Mouse (Mus musculus): Measurements from ENCODE around the gene Kcnt1. TPM values are rescaled to one million over a fixed set of nuclear protein-coding genes. Genes with fewer than 3 reads are reported as not detected.
A peak's percentile ranks its signal among the peaks of the same experiment; 100 is the strongest.

The Kcnt1 gene
- polyA plus RNA-seq, 1 experiment: 0.06 TPM

- no peak for DNase-seq
- WGBS: 77% methylated on average over 6 of the region's 6 CpGs
Observed at GRCm38 (mm10) chr2:25931249-25931859, 67.8 kb downstream of the Kcnt1 start.

DNA sequence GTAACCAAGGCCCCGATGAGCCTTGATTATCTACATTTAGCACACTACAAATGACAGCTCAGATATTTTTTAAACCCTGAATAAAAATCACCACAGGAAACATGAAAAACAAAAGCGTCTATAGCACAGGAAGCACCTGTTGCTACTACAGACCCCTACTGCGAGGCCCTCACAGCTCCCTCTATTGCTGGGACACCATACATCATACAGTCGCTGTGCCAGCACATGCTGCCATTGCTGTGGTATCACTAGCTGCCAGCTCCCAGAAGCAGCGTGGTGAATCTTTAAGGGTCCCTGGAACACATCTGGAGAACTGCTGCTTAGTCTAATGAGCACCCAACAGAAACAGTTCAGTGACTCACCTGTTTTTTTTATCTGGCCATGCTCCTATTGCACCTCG is 77.0 kb downstream of the Kcnt1 start:
- Histone ChIP-seq H3K4me3 (replicated peaks; ENCODE audit: extremely low read depth, low read depth, low read length) (no peak overlapping the region), H3K4me1 (ENCODE audit: control insufficient read depth, insufficient read depth, low read length) (no peaks in the 10 kb centered on the region)
- no peak for DNase-seq
- WGBS: 61% methylated on average over 6 of the region's 6 CpGs
- TF ChIP-seq POLR2A (IDR thresholded peaks at IDR 0.05; ENCODE audit: borderline replicate concordance, extremely low read depth, low read depth, low read length): no peak
- no peak for TF ChIP-seq CTCF (IDR thresholded peaks at IDR 0.05; ENCODE audit: insufficient read depth, low read length)

More at GRCm38 (mm10) chr2:25931249-25931859, 67.8 kb downstream of the Kcnt1 start:
- no peak overlapping the region for H3K4me3 ChIP-seq (replicated peaks; ENCODE audit: extremely low read depth, low read depth, low read length)
- TF ChIP-seq CTCF (IDR thresholded peaks at IDR 0.05; ENCODE audit: insufficient read depth, low read length) (peak; percentile 57; the same call in 1 of the 2 replicates), POLR2A (IDR thresholded peaks at IDR 0.05; ENCODE audit: borderline replicate concordance, extremely low read depth, low read depth, low read length) (no peak)
- no peaks in the 10 kb centered on the region for H3K4me1 ChIP-seq (ENCODE audit: control insufficient read depth, insufficient read depth, low read length)

DNA sequence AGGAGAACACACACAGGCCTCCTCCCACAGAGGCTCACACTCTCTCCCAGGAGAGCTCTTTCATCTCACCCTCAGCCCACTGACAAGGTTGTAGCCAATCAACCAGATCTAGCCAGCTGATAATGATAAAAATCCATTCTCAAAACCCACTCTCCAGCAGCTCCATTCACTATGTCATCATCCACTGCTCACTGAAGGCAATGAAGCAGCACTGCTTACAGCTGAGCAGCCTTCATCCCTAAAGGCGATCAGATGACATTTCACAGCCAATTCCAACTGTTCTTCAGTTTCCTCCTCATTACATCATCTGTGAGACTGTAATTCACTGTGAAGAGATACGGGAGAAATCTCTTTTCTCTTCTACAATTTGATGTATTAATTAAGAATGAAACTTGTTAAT is 80.3 kb downstream of the Kcnt1 start:
- no peaks in the 10 kb centered on the region; the same call in 1 of the 2 replicates for H3K4me1 ChIP-seq (ENCODE audit: control insufficient read depth, insufficient read depth, low read length)
- WGBS: 86% methylated on average over 2 of the region's 2 CpGs
- TF ChIP-seq POLR2A (IDR thresholded peaks at IDR 0.05; ENCODE audit: borderline replicate concordance, extremely low read depth, low read depth, low read length): no peak
- no peak overlapping the region for H3K4me3 ChIP-seq (replicated peaks; ENCODE audit: extremely low read depth, low read depth, low read length)
- no peak for DNase-seq

DNA sequence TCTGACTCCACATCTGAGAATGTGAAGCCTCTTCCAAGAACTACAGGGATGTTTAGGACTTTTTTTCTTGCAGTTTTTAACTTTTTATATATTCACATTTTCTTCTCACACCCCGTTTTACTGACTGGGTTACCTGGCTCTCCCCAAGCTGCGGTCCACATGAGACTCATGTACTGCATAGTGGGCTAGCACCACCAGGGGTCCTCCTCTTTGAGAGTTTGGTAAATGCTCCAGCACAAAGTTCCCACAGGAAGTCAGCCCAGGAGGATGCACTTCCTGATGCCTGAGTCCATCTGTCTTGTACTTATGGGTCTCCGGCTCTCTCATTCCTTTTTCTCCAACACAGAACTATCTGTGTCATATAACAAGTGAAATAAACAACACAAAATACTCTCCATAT is 84.4 kb downstream of the Kcnt1 start:
- DNase-seq: no peak
- TF ChIP-seq CTCF (IDR thresholded peaks at IDR 0.05; ENCODE audit: insufficient read depth, low read length): 0 out of 2 replicates have a peak, but pooled peaks have one; percentile 1
- TF ChIP-seq POLR2A (IDR thresholded peaks at IDR 0.05; ENCODE audit: borderline replicate concordance, extremely low read depth, low read depth, low read length): no peak
- no peak overlapping the region for H3K4me3 ChIP-seq (replicated peaks; ENCODE audit: extremely low read depth, low read depth, low read length)
- 79% methylated on average over 3 of the region's 3 CpGs for WGBS
- no peaks in the 10 kb centered on the region; the same call in 1 of the 2 replicates for H3K4me1 ChIP-seq (ENCODE audit: control insufficient read depth, insufficient read depth, low read length)

- Histone ChIP-seq H3K4me3 (replicated peaks; ENCODE audit: extremely low read depth, low read depth, low read length) (no peak overlapping the region), H3K4me1 (ENCODE audit: control insufficient read depth, insufficient read depth, low read length) (no peaks in the 10 kb centered on the region; the same call in 1 of the 2 replicates)
- no peak for DNase-seq
- TF ChIP-seq POLR2A (IDR thresholded peaks at IDR 0.05; ENCODE audit: borderline replicate concordance, extremely low read depth, low read depth, low read length) (no peak), CTCF (IDR thresholded peaks at IDR 0.05; ENCODE audit: insufficient read depth, low read length) (no peak)
- 93% methylated on average over 3 of the region's 3 CpGs for WGBS
Observed at GRCm38 (mm10) chr2:25949291-25949690, 85.8 kb downstream of the Kcnt1 start.

Other genes starting within 250 kb of the Kcnt1 start
- gene Ccdc183, start 246.1 kb upstream of the Kcnt1 start, polyA plus RNA-seq (2012; rRNA removed): not detected in 2 replicates
- 15.0 and 17.0 TPM in 2 replicates for gene Tmem141, start 241.7 kb upstream of the Kcnt1 start, polyA plus RNA-seq (2012; rRNA removed)
- 3.5 and 8.2 TPM in 2 replicates for gene Fcna, start 235.7 kb upstream of the Kcnt1 start, polyA plus RNA-seq (2012; rRNA removed)
- not detected in 2 replicates for gene Lcn8, start 210.6 kb upstream of the Kcnt1 start, polyA plus RNA-seq (2012; rRNA removed)
- not detected in 2 replicates for gene Lcn5, start 205.8 kb upstream of the Kcnt1 start, polyA plus RNA-seq (2012; rRNA removed)
- not detected in 2 replicates for gene Lcn6, start 186.9 kb upstream of the Kcnt1 start, polyA plus RNA-seq (2012; rRNA removed)
- gene Lcn10, start 181.0 kb upstream of the Kcnt1 start, polyA plus RNA-seq (2012; rRNA removed): not detected in 2 replicates
- not detected in 2 replicates for gene Obp2a, start 163.7 kb upstream of the Kcnt1 start, polyA plus RNA-seq (2012; rRNA removed)
- 39.5 and 49.7 TPM in 2 replicates for gene Bmyc, start 157.0 kb upstream of the Kcnt1 start, polyA plus RNA-seq (2012; rRNA removed)
- gene Obp2b, start 126.7 kb upstream of the Kcnt1 start, polyA plus RNA-seq (2012; rRNA removed): not detected in 2 replicates
- gene Lcn3, start 98.2 kb upstream of the Kcnt1 start, polyA plus RNA-seq (2012; rRNA removed): not detected in 2 replicates
- gene Lcn11, start 86.7 kb upstream of the Kcnt1 start, polyA plus RNA-seq (2012; rRNA removed): not detected in 2 replicates
- gene Gm13539, start 81.5 kb upstream of the Kcnt1 start, polyA plus RNA-seq (2012; rRNA removed): not detected in 2 replicates
- gene Glt6d1, start 47.9 kb upstream of the Kcnt1 start, polyA plus RNA-seq (2012; rRNA removed): not detected in 2 replicates
- not detected in 2 replicates for gene Lcn9, start 40.6 kb upstream of the Kcnt1 start, polyA plus RNA-seq (2012; rRNA removed)
- not detected in 2 replicates for gene Sohlh1, start 16.5 kb upstream of the Kcnt1 start, polyA plus RNA-seq (2012; rRNA removed)
- gene Camsap1, start 119.5 kb downstream of the Kcnt1 start, polyA plus RNA-seq (2012; rRNA removed): 7.7 and 7.9 TPM in 2 replicates
- 29.3 and 38.1 TPM in 2 replicates for gene Ubac1, start 158.0 kb downstream of the Kcnt1 start, polyA plus RNA-seq (2012; rRNA removed)

Measured in lung, adult 2 months (tissue).